Mouse (Mus musculus) heart, adult 2 months (tissue): Measurements from ENCODE around the gene Mettl23.

Experiments used
- CTCF ChIP-seq: fragments of 200-600 bp; IDR thresholded peaks from 2 replicates; pipeline ENCODE4 v1.8.1; 2022; ENCODE audit warnings: antibody characterized with exemption, mild to moderate bottlenecking, moderate library complexity
- POLR2A ChIP-seq: fragments of 200-500 bp; IDR thresholded peaks from 2 replicates; pipeline ENCODE4 v1.6.1; 2011; ENCODE audit warnings: mild to moderate bottlenecking, low read depth, low read length, control low read depth; ENCODE audit not compliant: insufficient read depth

DNA sequence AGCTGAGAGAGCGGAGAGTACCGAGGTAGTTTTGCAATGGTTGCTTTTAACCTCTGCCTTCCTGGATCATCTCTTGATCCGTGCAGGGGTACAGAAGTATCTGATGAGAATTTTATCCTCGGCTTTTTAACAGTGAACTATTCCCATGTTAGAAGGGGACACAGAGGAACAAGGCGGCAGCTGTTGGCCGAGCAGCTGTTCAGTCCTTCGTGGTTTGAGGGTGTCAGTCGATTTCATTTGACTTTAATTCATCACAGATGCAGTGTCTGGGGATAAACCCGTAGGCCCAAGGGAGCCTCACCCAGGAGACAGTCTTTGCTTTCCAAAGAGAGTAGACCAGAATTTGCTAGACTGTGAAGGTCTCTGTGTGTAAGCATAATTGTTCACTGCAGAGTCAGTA, 28.5 kb downstream of the Mettl23 start:
- TF ChIP-seq CTCF (no peak), POLR2A (no peak)
